Mouse (Mus musculus): Measurements from ENCODE around the gene Dennd6a.

DNA sequence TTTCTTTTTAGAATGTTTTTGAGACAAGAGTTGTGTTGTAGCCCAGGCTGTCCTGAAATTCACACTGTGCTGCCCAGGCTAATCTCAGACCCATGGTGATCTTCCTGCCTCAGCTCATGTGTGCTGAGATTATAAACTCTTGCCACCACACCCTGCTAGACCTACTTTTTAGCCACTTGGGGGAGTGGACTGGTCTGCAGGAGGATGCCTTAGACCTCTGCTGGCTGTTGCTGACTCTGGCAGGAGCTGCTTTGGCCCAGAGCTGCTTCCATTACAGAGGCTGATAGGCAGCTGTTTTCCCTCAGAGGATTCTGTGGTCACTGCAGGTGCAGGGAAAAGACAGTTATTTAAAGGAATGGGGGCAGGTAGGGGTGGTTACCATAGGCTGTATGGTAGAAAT is 17.7 kb downstream of the Dennd6a start:
- TF ChIP-seq CTCF (IDR thresholded peaks at IDR 0.05; ENCODE audit: low read depth, low read length) (no peak), POLR2A (IDR thresholded peaks at IDR 0.05; ENCODE audit: borderline replicate concordance, low read depth, low read length) (no peak)

Measured in bone marrow macrophage, adult 2 months (primary cell).